Mouse (Mus musculus) right cerebral cortex, postnatal 25 days (tissue): ENCODE measurements around the gene Exoc3l.
"Not testable (repeated sequence)": the region's sequence is repeated elsewhere in the genome, so short reads cannot be mapped to it uniquely, and the experiment has no call there.

Experiments
- DNase-seq: peaks from one replicate; pipeline ENCODE4 v3.0.0; 2022

The Exoc3l gene

GRCm38 (mm10) chr8:105291802-105292201, 4.1 kb downstream of the Exoc3l start:
- DNase-seq = not testable (repeated sequence)

GRCm38 (mm10) chr8:105291364-105291763, 4.5 kb downstream of the Exoc3l start:
- DNase-seq = not testable (repeated sequence)

DNA sequence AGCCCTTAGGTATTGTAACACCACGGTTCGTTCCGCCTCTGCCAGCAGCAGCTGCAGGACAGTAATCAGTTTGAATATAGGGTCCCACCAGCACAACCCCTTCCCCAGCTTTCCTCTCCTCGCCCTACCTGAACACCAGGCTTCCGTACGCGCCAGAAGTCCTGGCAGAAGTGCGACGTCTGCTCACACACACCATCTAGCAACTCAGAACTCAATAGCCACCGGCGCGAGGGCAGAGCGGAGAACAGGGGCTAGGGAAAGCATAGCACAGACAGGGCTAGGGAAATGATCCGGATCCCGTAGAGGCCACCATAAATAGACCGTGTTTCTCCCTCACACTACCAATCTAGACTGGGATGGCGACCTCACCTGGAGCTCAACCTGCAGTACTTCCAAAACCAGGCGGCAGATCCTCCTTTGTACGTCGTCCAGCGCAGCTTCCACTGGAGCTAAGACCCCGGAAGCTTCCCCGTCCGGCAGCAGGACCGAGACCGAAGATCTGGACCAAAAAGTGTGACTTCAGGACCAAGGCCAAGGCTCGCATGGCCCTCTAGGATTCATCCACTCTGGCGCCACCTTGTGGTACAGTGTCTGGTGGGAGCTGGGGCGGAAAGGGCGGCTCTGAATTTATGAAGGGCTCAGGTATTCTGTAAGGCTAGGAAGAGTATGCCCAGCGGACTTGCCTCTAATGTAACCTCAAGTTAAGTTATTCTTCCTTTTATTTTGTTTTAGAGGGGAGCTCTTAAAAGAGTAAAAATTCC, 5.2 kb downstream of the Exoc3l start:
- DNase-seq = peak; percentile 68

DNA sequence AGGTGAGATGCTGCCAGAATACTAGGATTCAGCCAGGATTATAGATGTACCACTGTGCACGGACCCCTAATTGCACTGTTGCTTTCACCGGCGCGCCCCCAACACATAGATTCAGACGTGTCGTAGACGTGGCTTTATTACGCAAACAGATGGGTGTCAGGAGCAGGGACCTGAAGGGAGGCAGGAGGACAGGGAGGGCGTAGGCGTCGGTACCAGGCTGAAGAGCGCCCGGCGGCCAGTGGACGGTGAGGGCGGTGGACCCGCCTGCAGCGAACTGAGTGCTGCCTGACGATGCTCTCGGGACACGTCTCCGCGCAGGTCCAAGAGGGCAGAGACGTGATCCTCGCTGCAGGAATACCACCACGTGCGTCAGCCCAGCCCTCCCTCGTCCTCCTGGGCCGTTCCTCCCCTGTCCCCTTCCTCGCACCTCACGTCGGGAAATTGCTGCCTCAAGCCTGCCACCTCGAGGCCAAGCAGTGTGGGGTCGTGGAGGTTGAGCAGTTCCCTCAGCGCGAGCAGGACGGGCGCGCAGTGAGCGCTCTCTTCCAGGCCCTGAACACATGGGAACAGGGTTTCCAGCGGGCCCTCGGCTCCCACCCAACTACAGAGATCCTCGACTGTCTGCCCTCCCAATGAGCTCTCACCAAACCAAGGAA, 6.0 kb downstream of the Exoc3l start, which contains the start of gene 4931428F04Rik:
TSS of gene 4931428F04Rik (minus strand) at position 60 of the 656 bp plus-strand sequence.
- peak; percentile 48 for DNase-seq

GRCm38 (mm10) chr8:105288958-105289732, 6.8 kb downstream of the Exoc3l start:
- peak; percentile 96 for DNase-seq

DNA sequence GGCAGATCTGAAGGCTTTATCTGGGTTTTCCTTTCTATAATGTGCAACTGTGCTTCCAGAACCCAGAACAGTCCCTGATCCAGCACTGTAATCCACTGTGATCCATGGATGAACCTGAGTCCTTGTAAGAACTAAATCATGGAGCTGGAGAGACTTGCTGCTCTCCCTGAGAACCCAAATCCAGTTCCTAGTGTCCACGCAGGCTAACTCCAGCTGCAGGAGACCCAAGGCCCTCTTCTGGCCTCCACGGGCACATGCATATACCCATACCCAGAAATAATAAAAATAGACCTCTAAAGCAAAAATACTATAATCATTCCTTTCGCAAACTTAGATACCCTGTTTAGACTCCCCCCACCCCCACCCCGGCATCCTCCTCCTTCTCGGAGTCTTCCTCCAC, 7.7 kb downstream of the Exoc3l start:
- no peak for DNase-seq

- no peak for DNase-seq
Observed at GRCm38 (mm10) chr8:105286907-105287306, 9.0 kb downstream of the Exoc3l start.

- DNase-seq = no peak
Observed at GRCm38 (mm10) chr8:105285514-105285913, 10.4 kb downstream of the Exoc3l start.

DNA sequence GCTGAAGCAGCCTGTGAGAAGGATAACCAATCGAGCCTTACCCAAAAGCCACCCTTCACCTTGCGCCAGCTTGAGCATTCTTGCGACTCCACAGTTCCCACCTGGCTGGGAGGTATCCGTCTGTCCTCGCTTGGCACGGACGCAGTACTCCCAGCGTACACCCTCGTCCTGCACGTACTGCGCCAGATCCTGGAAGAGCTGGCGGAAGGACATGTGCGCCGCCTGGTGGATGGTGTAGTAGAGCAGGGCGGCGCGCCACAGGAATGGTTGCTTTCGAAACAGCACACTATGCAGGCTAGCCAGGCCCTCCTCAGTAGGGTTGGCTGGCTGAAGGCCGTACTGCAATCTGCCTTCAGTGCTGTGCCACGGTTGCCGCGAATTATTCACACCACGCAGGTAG, 12.8 kb downstream of the Exoc3l start:
- no peak for DNase-seq

GRCm38 (mm10) chr8:105282239-105282638, 13.7 kb downstream of the Exoc3l start:
- no peak for DNase-seq

DNA sequence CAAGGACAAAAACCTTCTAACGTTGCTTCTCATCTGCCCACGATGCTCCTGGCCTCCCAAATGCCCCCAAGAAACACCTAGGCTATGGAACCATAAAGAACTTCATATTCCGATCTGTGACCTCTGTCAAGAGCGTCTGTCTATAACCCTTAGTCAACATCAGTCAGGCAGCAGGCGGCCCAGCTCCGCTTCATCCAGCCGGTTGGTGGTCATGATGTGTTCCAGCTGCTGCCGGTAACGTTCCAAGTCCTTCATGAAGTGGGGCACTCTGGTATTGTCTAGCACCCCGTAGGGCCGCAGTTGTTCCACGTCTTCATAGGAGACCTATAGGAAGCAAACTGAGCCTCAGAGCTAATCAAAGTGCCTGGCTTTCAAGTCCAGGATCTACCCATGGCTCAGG, 14.1 kb downstream of the Exoc3l start:
- no peak for DNase-seq

DNA sequence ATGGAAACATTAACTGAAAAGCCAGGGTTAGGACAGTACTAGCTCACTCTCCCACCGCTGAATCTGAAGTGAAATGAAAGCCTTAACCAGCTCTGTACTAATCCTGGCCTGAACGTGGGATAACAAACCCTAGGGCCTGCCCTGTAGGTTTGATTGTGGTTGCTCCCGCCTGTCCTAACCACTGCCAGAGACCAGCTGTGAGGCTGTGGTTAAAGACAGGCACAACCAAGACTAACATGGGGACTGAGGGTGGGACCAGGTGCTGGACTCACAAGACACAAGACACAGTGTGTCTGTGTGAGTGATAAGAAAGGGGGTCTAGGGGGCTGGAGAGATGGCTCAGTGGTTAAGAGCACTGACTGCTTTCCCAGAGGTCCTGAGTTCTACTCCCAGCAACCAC, 15.3 kb downstream of the Exoc3l start:
- DNase-seq = no peak

GRCm38 (mm10) chr8:105278911-105279334, 17.0 kb downstream of the Exoc3l start:
- DNase-seq = peak; percentile 83

- DNase-seq = peak; percentile 46
Observed at GRCm38 (mm10) chr8:105276292-105277120, 19.4 kb downstream of the Exoc3l start.

- DNase-seq = no peak
Observed at GRCm38 (mm10) chr8:105275840-105276239, 20.1 kb downstream of the Exoc3l start, which contains the start of gene Nol3. TSS of gene Nol3 (plus strand) at chr8:105276140.

DNA sequence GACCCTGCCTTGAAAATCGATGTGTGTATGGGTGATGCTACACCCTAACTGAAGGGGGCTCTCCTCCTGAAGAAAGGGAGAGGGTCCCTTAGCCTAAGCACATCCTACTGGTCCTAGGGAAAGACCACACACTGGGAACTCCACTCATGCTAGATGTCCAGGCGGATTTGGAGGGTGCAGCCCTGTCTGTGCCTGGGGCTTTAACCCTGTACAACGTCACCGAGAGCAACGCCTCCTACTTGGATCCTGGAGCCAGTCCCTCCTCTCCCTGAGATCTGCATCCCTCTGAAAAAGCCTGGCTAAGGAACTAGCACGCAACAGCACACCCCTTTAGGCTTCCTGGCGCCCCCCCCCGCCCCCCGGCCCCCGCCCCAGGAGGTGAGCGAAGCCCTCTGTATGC, 20.5 kb downstream of the Exoc3l start:
- DNase-seq = no peak

GRCm38 (mm10) chr8:105270916-105271186, 25.1 kb downstream of the Exoc3l start:
- no peak for DNase-seq

DNA sequence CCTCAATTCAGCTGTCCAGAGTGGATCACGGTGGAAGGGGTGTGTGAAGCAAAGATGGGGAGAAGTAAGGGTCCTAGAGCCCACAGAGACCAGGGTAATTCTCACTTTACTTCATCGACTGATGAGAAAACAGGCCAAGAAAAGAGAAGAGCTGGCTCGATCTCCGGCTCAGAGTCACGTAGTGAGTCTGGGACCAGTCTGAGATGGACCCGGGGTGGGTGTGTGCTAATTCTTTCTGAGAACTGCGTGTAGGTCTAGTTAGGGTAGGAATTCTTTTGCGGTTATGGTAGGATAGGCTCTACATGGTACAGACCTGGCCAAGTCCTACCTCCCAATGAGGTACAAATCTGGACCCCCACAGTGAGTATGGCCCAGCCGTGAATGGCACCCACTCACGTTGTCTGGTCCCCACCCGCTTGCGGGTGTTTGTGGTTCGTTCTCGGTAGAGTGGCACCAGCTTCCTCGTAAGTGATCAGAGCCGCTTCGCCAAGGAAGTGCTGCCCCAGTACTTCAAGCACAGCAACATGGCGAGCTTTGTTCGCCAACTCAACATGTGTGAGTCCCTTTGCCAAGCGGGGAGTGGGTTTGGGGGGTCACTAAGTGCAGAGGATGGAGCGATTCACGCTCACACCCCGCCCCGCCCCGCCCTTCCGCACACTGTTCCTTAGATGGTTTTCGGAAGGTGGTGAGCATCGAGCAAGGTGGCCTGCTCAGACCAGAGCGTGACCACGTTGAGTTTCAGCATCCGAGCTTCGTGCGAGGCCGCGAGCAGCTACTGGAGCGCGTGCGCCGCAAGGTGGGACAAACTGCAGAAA, 25.6 kb downstream of the Exoc3l start:
- DNase-seq = no peak

DNA sequence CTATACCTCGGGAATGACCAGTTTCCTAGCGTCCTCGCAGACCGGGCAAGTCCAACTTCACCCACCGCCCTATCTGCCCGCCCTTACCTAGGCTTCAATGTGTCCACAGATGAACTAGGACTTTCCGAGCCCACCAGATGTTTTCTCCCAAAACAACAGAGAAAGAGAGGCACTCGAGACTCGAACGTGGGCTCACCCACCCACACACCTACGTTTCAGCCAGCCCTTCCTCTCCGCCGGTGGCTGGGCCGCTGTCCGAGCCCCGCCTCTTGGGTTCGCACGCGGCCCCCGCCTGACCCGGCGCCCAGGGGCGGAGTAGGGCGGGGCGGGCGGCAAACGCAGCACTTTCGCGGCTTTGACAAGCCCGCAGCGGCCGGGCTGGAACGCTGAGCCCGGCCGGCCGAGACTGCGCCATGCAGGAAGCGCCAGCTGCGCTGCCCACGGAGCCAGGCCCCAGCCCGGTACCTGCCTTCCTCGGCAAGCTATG, 26.4 kb downstream of the Exoc3l start, which contains the start of gene Hsf4:
TSS of gene Hsf4 (plus strand) at position 341 of the 487 bp plus-strand sequence.
- peak; percentile 63 for DNase-seq

- no peak for DNase-seq
Observed at GRCm38 (mm10) chr8:105269075-105269458, 26.8 kb downstream of the Exoc3l start.

- peak; percentile 87 for DNase-seq
Observed at GRCm38 (mm10) chr8:105268342-105269074, 27.4 kb downstream of the Exoc3l start.
